Mouse (Mus musculus) heart, postnatal 0 days (tissue): ENCODE measurements at regions not wholly inside any gene's neighbourhood (a gene's known extent, or its start where the extent isn't known, plus 50 kb on each side); places are given as distances from the start of the nearest gene placed in this dataset.

Source experiments
- CTCF ChIP-seq: IDR thresholded peaks from 2 replicates; pipeline ENCODE4 v1.5.1; 2016; ENCODE audit warnings: antibody characterized with exemption, control low read depth, low read depth
- EP300 ChIP-seq: IDR thresholded peaks from 2 replicates; pipeline ENCODE4 v1.6.1; 2016; ENCODE audit warnings: antibody characterized with exemption, low read depth

- TF ChIP-seq CTCF: no peak
- TF ChIP-seq EP300: no peak
These were observed 193.5 kb downstream of the Fndc1 start for GRCm38 (mm10) chr17:7633382-7634290.
